Mouse (Mus musculus): Measurements from ENCODE around the gene Lamtor4. TPM values are rescaled to one million over a fixed set of nuclear protein-coding genes. Genes with fewer than 3 reads are reported as not detected.
A peak's percentile ranks its signal among the peaks of the same experiment; 100 is the strongest.

Gene Lamtor4
- polyA plus RNA-seq, 1 experiment from 2014 or later: 54.4 TPM

- ATAC-seq (ENCODE audit: low FRiP score) (no peak), DNase-seq (ENCODE audit: low spot score) (no peak)
- Histone ChIP-seq H3K9me3 (ENCODE audit: control insufficient read depth, low read length) (no peaks in the 10 kb centered on the region), H3K27ac (ENCODE audit: low read depth, low read length) (no peak overlapping the region), H3K4me2 (replicated peaks; ENCODE audit: low read depth, low read length) (no peak overlapping the region), H3K4me3 (ENCODE audit: low read depth, low read length) (no peak overlapping the region), H3K36me3 (ENCODE audit: control insufficient read depth, insufficient read depth, low read length) (no peaks in the 10 kb centered on the region), H3K27me3 (ENCODE audit: control insufficient read depth, insufficient read depth, low read length) (no peaks in the 10 kb centered on the region), H3K9ac (ENCODE audit: low read depth, low read length) (no peak overlapping the region), H3K4me1 (replicated peaks; ENCODE audit: control insufficient read depth, insufficient read depth, low read length) (no peaks in the 10 kb centered on the region)
- 65% methylated on average over 2 of the region's 2 CpGs for WGBS
Measured at GRCm38 (mm10) chr5:138227367-138227766, 27.9 kb upstream of the Lamtor4 start.

GRCm38 (mm10) chr5:138228026-138228425 lies 27.3 kb upstream of the Lamtor4 start:
- Histone ChIP-seq H3K27ac (ENCODE audit: low read depth, low read length) (no peak overlapping the region), H3K9me3 (ENCODE audit: control insufficient read depth, low read length) (no peaks in the 10 kb centered on the region), H3K27me3 (ENCODE audit: control insufficient read depth, insufficient read depth, low read length) (no peaks in the 10 kb centered on the region), H3K36me3 (ENCODE audit: control insufficient read depth, insufficient read depth, low read length) (no peaks in the 10 kb centered on the region), H3K9ac (ENCODE audit: low read depth, low read length) (no peak overlapping the region), H3K4me3 (ENCODE audit: low read depth, low read length) (no peak overlapping the region), H3K4me2 (replicated peaks; ENCODE audit: low read depth, low read length) (no peak overlapping the region), H3K4me1 (replicated peaks; ENCODE audit: control insufficient read depth, insufficient read depth, low read length) (no peaks in the 10 kb centered on the region)
- peak; percentile 33 for DNase-seq (ENCODE audit: low spot score)
- no peak for ATAC-seq (ENCODE audit: low FRiP score)
- 57% methylated on average over 3 of the region's 3 CpGs for WGBS

- H3K27ac ChIP-seq (ENCODE audit: low read depth, low read length): no peak overlapping the region
- no peak overlapping the region for H3K4me3 ChIP-seq (ENCODE audit: low read depth, low read length)
- no peaks in the 10 kb centered on the region for H3K36me3 ChIP-seq (ENCODE audit: control insufficient read depth, insufficient read depth, low read length)
- no peaks in the 10 kb centered on the region for H3K27me3 ChIP-seq (ENCODE audit: control insufficient read depth, insufficient read depth, low read length)
- H3K9me3 ChIP-seq (ENCODE audit: control insufficient read depth, low read length): no peaks in the 10 kb centered on the region
- WGBS: 89% methylated on average over 3 of the region's 3 CpGs
- H3K9ac ChIP-seq (ENCODE audit: low read depth, low read length): no peak overlapping the region
- no peaks in the 10 kb centered on the region for H3K4me1 ChIP-seq (replicated peaks; ENCODE audit: control insufficient read depth, insufficient read depth, low read length)
- no peak for ATAC-seq (ENCODE audit: low FRiP score)
- no peak overlapping the region for H3K4me2 ChIP-seq (replicated peaks; ENCODE audit: low read depth, low read length)
- no peak for DNase-seq (ENCODE audit: low spot score)
Measured at GRCm38 (mm10) chr5:138229511-138229910, 25.8 kb upstream of the Lamtor4 start.

- Histone ChIP-seq H3K9ac (ENCODE audit: low read depth, low read length) (no peak overlapping the region), H3K27me3 (ENCODE audit: control insufficient read depth, insufficient read depth, low read length) (no peaks in the 10 kb centered on the region), H3K36me3 (ENCODE audit: control insufficient read depth, insufficient read depth, low read length) (no peaks in the 10 kb centered on the region), H3K27ac (ENCODE audit: low read depth, low read length) (no peak overlapping the region), H3K9me3 (ENCODE audit: control insufficient read depth, low read length) (no peaks in the 10 kb centered on the region), H3K4me3 (ENCODE audit: low read depth, low read length) (no peak overlapping the region), H3K4me1 (replicated peaks; ENCODE audit: control insufficient read depth, insufficient read depth, low read length) (no peaks in the 10 kb centered on the region), H3K4me2 (replicated peaks; ENCODE audit: low read depth, low read length) (no peak overlapping the region)
- ATAC-seq (ENCODE audit: low FRiP score): no peak
- no peak for DNase-seq (ENCODE audit: low spot score)
- 85% methylated on average over 2 of the region's 2 CpGs for WGBS
Measured at GRCm38 (mm10) chr5:138233778-138234177, 21.5 kb upstream of the Lamtor4 start.

- no peak overlapping the region for H3K27ac ChIP-seq (ENCODE audit: low read depth, low read length)
- H3K9ac ChIP-seq (ENCODE audit: low read depth, low read length): no peak overlapping the region
- H3K4me3 ChIP-seq (ENCODE audit: low read depth, low read length): no peak overlapping the region
- H3K9me3 ChIP-seq (ENCODE audit: control insufficient read depth, low read length): no peaks in the 10 kb centered on the region
- DNase-seq (ENCODE audit: low spot score): no peak
- no peak overlapping the region for H3K4me2 ChIP-seq (replicated peaks; ENCODE audit: low read depth, low read length)
- H3K36me3 ChIP-seq (ENCODE audit: control insufficient read depth, insufficient read depth, low read length): no peaks in the 10 kb centered on the region
- no peaks in the 10 kb centered on the region for H3K4me1 ChIP-seq (replicated peaks; ENCODE audit: control insufficient read depth, insufficient read depth, low read length)
- no peaks in the 10 kb centered on the region for H3K27me3 ChIP-seq (ENCODE audit: control insufficient read depth, insufficient read depth, low read length)
- no peak for ATAC-seq (ENCODE audit: low FRiP score)
Measured at GRCm38 (mm10) chr5:138234224-138234623, 21.1 kb upstream of the Lamtor4 start.

GRCm38 (mm10) chr5:138241511-138241910 lies 13.8 kb upstream of the Lamtor4 start:
- no peak for ATAC-seq (ENCODE audit: low FRiP score)
- H3K9me3 ChIP-seq (ENCODE audit: control insufficient read depth, low read length): no peaks in the 10 kb centered on the region
- H3K9ac ChIP-seq (ENCODE audit: low read depth, low read length): no peak overlapping the region
- H3K4me2 ChIP-seq (replicated peaks; ENCODE audit: low read depth, low read length): no peak overlapping the region
- no peaks in the 10 kb centered on the region for H3K27me3 ChIP-seq (ENCODE audit: control insufficient read depth, insufficient read depth, low read length)
- WGBS: 31% methylated on average over 2 of the region's 2 CpGs
- H3K36me3 ChIP-seq (ENCODE audit: control insufficient read depth, insufficient read depth, low read length): no peaks in the 10 kb centered on the region
- H3K4me3 ChIP-seq (ENCODE audit: low read depth, low read length): no peak overlapping the region
- no peaks in the 10 kb centered on the region for H3K4me1 ChIP-seq (replicated peaks; ENCODE audit: control insufficient read depth, insufficient read depth, low read length)
- DNase-seq (ENCODE audit: low spot score): no peak
- no peak overlapping the region for H3K27ac ChIP-seq (ENCODE audit: low read depth, low read length)

- H3K9me3 ChIP-seq (ENCODE audit: control insufficient read depth, low read length): no peaks in the 10 kb centered on the region
- H3K4me2 ChIP-seq (replicated peaks; ENCODE audit: low read depth, low read length): no peak overlapping the region
- H3K27ac ChIP-seq (ENCODE audit: low read depth, low read length): no peak overlapping the region
- DNase-seq (ENCODE audit: low spot score) (no peak), ATAC-seq (ENCODE audit: low FRiP score) (no peak)
- peaks cover 1% of the 10 kb centered on the region; the same call in 1 of the 2 replicates for H3K4me1 ChIP-seq (replicated peaks; ENCODE audit: control insufficient read depth, insufficient read depth, low read length)
- H3K4me3 ChIP-seq (ENCODE audit: low read depth, low read length): no peak overlapping the region
- WGBS: 87% methylated on average over 12 of the region's 12 CpGs
- H3K36me3 ChIP-seq (ENCODE audit: control insufficient read depth, insufficient read depth, low read length): no peaks in the 10 kb centered on the region
- H3K9ac ChIP-seq (ENCODE audit: low read depth, low read length): no peak overlapping the region
- H3K27me3 ChIP-seq (ENCODE audit: control insufficient read depth, insufficient read depth, low read length): no peaks in the 10 kb centered on the region
Measured at GRCm38 (mm10) chr5:138251144-138251543, 4.1 kb upstream of the Lamtor4 start.

GRCm38 (mm10) chr5:138253061-138253460 lies 2.2 kb upstream of the Lamtor4 start:
- DNase-seq (ENCODE audit: low spot score): no peak

GRCm38 (mm10) chr5:138256094-138256467 lies 799 bp downstream of the Lamtor4 start:
- DNase-seq (ENCODE audit: low spot score) (no peak), ATAC-seq (ENCODE audit: low FRiP score) (no peak)
- H3K27me3 ChIP-seq (ENCODE audit: control insufficient read depth, insufficient read depth, low read length): no peaks in the 10 kb centered on the region
- H3K36me3 ChIP-seq (ENCODE audit: control insufficient read depth, insufficient read depth, low read length): 0 out of 2 replicates have a peak, but pooled peaks cover 4% of the 10 kb centered on the region
- WGBS: 22% methylated on average over 7 of the region's 7 CpGs
- peak overlapping the region; percentile 59 for H3K4me3 ChIP-seq (ENCODE audit: low read depth, low read length)
- peak overlapping the region; percentile 73 for H3K9ac ChIP-seq (ENCODE audit: low read depth, low read length)
- H3K27ac ChIP-seq (ENCODE audit: low read depth, low read length): peak overlapping the region; percentile 48
- peak overlapping the region; percentile 72 for H3K4me2 ChIP-seq (replicated peaks; ENCODE audit: low read depth, low read length)
- no peaks in the 10 kb centered on the region for H3K9me3 ChIP-seq (ENCODE audit: control insufficient read depth, low read length)
- peaks cover 3% of the 10 kb centered on the region; the same call in 1 of the 2 replicates for H3K4me1 ChIP-seq (replicated peaks; ENCODE audit: control insufficient read depth, insufficient read depth, low read length)

More at GRCm38 (mm10) chr5:138253061-138253460, 2.2 kb upstream of the Lamtor4 start:
- no peak for ATAC-seq (ENCODE audit: low FRiP score)
- Histone ChIP-seq H3K4me2 (replicated peaks; ENCODE audit: low read depth, low read length) (no peak overlapping the region), H3K4me3 (ENCODE audit: low read depth, low read length) (no peak overlapping the region), H3K36me3 (ENCODE audit: control insufficient read depth, insufficient read depth, low read length) (no peaks in the 10 kb centered on the region), H3K9ac (ENCODE audit: low read depth, low read length) (no peak overlapping the region), H3K27me3 (ENCODE audit: control insufficient read depth, insufficient read depth, low read length) (no peaks in the 10 kb centered on the region), H3K9me3 (ENCODE audit: control insufficient read depth, low read length) (no peaks in the 10 kb centered on the region), H3K27ac (ENCODE audit: low read depth, low read length) (no peak overlapping the region), H3K4me1 (replicated peaks; ENCODE audit: control insufficient read depth, insufficient read depth, low read length) (peaks cover 3% of the 10 kb centered on the region; the same call in 1 of the 2 replicates)
- 91% methylated on average over 3 of the region's 3 CpGs for WGBS

All from hindbrain, embryonic 11.5 days (tissue).